Mouse (Mus musculus): Measurements from ENCODE around the gene Zfp661.
A peak's percentile ranks its signal among the peaks of the same experiment; 100 is the strongest.
"Not testable (repeated sequence)": the region's sequence is repeated elsewhere in the genome, so short reads cannot be mapped to it uniquely, and the experiment has no call there.

Zfp661 gene

DNA sequence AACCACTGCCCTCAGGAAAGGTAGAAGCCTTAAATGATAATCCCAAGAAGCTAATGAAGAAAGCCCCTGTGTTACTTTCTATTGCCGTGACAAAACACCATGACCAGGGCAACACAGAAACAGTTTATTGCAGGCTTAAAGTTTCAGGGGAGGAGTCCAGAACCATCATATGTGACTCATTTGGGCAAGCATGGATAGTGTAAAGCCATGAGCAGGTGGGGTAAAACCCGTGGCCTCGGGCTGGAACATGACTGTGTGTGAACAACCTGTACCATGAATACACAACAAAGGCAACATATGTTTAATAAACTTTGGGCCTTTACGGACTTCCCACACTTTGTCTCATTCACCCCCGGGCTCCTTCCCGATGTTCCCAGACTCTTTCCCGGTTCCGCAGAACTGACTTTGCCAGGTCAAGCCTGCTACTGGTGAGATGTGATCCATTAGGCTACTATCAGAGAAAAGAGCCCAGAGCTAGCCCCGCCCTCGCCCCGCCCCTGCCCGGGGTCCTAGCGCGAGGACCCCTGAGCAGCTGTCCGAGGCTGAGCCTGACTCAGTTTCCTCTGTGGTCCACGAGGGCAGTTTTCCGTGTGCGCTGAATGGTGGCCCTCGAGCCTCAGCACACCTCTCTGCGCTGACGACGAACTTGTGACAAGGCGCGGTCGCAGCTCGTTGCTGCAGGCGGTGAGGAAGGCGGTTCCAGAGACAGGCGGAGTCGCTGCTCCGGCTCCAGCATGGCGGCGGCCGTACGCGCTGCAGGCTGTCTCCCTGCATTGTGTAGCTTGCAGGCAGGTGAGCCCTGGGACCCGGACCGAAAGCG is at the start of gene Zfp661, which contains the start of gene Mrps5:
Gene Zfp661 (minus strand): TSS at position 401 of the 820 bp plus-strand sequence.
Gene Mrps5 (plus strand): TSS at position 529 of the 820 bp plus-strand sequence.
- peak; percentile 81 for DNase-seq (ENCODE audit: low spot score)

GRCm38 (mm10) chr2:127635581-127635980 is 48.7 kb upstream of the Zfp661 start:
- DNase-seq (ENCODE audit: low spot score), result no peak

- DNase-seq (ENCODE audit: low spot score), result no peak
Observed at GRCm38 (mm10) chr2:127632601-127633000, 45.7 kb upstream of the Zfp661 start.

DNA sequence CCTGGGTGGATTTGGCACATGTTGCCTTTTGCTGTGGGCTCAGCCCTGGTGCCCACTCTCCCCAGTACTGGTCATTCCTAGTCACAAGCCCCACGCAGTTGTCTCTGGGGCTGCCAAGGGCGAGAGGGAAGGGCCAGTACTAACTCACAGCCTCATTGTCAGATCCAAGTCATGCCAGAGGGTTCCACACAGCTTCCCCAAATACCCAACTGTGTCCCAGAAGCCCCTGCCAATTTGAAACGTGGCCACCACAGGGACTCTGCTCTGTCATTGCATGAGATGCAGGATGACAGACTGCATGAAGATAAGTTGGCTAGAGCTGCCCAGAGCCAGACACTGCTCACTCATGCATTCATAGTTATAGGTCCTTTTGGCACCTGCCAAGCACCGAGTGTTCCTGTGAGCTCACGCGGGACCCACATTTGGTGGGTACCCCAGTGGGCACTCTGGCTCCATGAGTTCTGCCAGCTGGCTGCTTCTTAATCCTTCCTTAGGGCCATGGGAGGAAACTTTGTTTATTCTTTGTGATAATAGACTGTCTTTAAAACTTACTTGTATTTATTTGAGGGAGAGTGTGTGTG is 41.2 kb upstream of the Zfp661 start:
- DNase-seq (ENCODE audit: low spot score), result no peak

- peak; percentile 18 for DNase-seq (ENCODE audit: low spot score)
Observed at GRCm38 (mm10) chr2:127627354-127627753, 40.5 kb upstream of the Zfp661 start.

GRCm38 (mm10) chr2:127625659-127626058 is 38.8 kb upstream of the Zfp661 start:
- no peak for DNase-seq (ENCODE audit: low spot score)

- no peak for DNase-seq (ENCODE audit: low spot score)
Observed at GRCm38 (mm10) chr2:127624786-127625185, 37.9 kb upstream of the Zfp661 start.

- no peak for DNase-seq (ENCODE audit: low spot score)
Observed at GRCm38 (mm10) chr2:127622065-127622464, 35.2 kb upstream of the Zfp661 start.

- no peak for DNase-seq (ENCODE audit: low spot score)
Observed at GRCm38 (mm10) chr2:127619311-127619710, 32.4 kb upstream of the Zfp661 start.

- DNase-seq (ENCODE audit: low spot score), result no peak
Observed at GRCm38 (mm10) chr2:127612288-127612687, 25.4 kb upstream of the Zfp661 start.

DNA sequence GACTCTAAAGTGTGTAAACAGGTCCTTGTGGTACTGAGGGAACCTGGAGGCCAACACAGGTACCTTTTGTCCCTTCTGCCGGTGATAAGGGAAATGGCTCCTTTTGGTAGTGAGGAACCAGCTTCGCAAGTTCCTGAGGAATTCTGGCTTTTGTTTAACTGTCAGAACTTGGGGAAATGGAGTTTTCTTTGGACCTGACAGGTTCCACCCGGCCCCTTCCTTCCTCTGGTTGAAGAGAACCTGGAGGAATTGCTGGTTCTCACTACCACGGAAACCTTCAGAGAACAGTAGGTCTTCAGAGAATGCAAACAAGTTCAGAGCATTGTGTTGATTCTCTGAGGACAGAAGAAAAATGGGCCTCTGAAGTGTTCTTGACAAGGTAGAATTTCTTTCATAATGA is 24.5 kb upstream of the Zfp661 start:
- DNase-seq (ENCODE audit: low spot score), result no peak

- peak; percentile 58 for DNase-seq (ENCODE audit: low spot score)
Observed at GRCm38 (mm10) chr2:127608986-127609385, 22.1 kb upstream of the Zfp661 start.

- peak; percentile 76 for DNase-seq (ENCODE audit: low spot score)
Observed at GRCm38 (mm10) chr2:127608234-127608633, 21.3 kb upstream of the Zfp661 start.

- DNase-seq (ENCODE audit: low spot score), result no peak
Observed at GRCm38 (mm10) chr2:127605203-127605602, 18.3 kb upstream of the Zfp661 start.

DNA sequence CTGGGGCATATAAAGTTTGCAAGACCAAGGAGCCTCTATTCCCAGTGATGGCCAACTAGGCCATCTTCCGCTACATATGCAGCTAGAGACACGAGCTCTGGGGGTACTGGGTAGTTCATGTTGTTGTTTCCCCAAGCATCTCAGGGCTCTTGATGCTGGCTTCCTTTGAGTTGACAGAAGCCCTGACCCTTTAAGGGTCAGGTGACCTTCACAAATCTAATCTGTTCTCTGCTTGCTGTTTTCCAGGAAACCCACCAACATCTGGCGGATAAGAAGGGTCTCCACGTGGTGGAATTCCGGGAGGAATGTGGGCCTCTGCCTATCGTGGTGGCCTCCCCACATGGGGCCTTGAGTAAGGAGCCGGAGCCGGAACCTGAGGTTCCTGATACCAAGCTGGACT is 16.5 kb upstream of the Zfp661 start:
- not testable (repeated sequence) for DNase-seq (ENCODE audit: low spot score)

DNA sequence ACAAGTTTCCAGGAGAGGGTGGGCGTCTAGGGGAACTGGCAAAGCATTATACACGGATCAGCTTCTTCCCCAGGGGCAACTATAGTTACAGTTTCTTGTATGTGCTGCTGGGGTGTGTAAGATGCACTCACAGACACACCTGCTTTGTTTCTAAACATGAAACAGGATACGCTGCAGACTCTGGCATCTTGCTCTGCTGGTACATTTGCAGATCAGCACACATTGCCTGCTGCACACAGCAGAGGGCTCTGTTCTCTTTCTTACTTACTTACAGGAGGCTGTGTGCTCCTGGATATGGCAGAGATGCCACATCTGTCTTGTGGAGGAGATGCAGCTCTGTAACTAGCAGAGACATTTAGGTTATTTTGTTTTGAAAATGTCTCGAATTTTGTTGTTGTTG is 3.9 kb upstream of the Zfp661 start:
- no peak for DNase-seq (ENCODE audit: low spot score)

GRCm38 (mm10) chr2:127590204-127590603 is 3.3 kb upstream of the Zfp661 start:
- no peak for DNase-seq (ENCODE audit: low spot score)

GRCm38 (mm10) chr2:127588897-127589296 is 2.0 kb upstream of the Zfp661 start:
- DNase-seq (ENCODE audit: low spot score), result no peak

GRCm38 (mm10) chr2:127587514-127587844 is 585 bp upstream of the Zfp661 start:
- no peak for DNase-seq (ENCODE audit: low spot score)

DNA sequence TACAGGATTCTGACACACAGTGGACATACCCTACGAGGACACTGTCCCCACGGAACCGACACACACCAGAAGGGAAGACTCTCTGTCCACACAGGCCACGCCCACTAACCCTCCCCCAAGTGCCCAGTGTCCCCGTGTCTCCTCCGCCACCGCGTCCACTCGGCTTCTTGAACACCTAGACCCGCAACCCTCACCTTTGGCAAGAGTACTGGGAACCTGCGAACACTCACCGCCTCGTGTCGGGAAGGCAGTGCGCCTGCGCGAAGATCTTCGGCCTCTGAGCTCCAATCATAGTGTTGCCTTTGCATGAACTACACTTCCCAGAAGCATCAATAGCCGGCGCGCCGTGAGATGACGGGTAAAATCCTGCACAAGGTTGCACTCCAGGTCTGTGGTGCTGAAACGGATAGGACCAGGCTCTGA is 2.4 kb downstream of the Zfp661 start:
- DNase-seq (ENCODE audit: low spot score), result peak; percentile 98

DNA sequence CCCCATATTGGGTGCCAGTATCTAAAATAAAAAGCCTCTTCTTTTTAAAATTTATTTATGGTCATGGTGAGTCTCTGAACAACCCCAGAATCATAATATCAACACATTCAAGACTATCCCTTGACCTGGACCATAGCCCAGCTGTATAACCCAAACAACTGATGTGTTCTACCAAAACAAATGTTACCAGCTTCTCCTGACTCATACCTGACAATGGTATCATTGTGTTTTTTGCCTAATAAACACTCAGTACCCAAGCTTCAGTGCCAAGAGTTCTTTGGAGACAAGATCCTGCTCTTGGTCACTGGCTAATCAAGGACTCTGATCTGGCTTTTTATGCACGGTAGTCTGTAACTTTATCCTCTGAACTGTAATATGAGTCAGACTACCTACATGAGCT is 13.6 kb downstream of the Zfp661 start:
- no peak for DNase-seq (ENCODE audit: low spot score)

GRCm38 (mm10) chr2:127559070-127559966 is 27.6 kb downstream of the Zfp661 start:
- DNase-seq (ENCODE audit: low spot score), result peak; percentile 96

GRCm38 (mm10) chr2:127551078-127551477 is 35.8 kb downstream of the Zfp661 start:
- peak; percentile 52 for DNase-seq (ENCODE audit: low spot score)

All from embryo, embryonic 10 days (tissue).